Mouse (Mus musculus): ENCODE results near the gene Cpvl.

Gene Cpvl

GRCm38 (mm10) chr6:53937143-53938134 lies 41.0 kb downstream of the Cpvl start:
- DNase-seq (ENCODE audit: low spot score) = no peak

DNA sequence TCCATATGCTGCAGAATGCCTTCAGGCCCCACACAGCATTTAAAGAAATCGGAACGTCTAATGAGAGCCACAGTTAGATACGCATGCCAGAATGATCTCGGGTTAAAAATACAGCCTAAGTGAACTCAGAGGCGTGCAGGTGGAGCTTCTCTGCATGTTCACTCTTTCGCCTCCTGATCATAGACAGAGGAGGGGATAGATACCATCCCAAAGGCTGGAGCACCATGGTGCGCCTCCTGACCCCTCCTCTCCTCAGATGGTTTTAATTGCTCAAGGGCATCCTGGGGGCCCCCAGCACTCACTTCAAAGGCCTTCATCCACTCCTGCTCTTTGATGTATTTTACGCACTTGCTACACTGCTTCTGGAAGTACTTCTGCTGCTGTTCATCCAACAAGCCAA lies 46.9 kb downstream of the Cpvl start:
- no peak for DNase-seq (ENCODE audit: low spot score)

GRCm38 (mm10) chr6:53929858-53930257 lies 48.6 kb downstream of the Cpvl start:
- no peak for DNase-seq (ENCODE audit: low spot score)

GRCm38 (mm10) chr6:53926197-53926596 lies 52.3 kb downstream of the Cpvl start:
- no peak for DNase-seq (ENCODE audit: low spot score)

DNA sequence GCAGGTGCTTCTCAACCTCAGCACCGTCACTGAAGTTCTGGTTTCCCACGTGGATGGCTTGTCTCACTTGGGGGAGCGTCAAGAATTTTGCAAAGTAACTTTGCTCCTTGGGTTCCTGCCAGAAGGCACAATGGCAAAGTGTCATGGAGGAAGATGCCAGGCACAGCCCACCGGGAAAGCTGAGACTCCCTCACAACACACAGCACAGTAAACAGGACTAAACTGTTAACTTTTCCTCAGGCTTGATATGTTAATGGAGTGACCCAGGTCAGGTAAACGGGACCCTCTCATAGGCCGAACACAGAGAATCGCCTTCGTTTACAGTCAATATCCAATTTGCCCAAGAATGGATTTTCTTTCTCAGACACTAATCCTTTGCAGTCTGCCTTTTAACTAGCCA lies 53.3 kb downstream of the Cpvl start:
- no peak for DNase-seq (ENCODE audit: low spot score)

GRCm38 (mm10) chr6:53920041-53920440 lies 58.4 kb downstream of the Cpvl start:
- DNase-seq (ENCODE audit: low spot score) = no peak

GRCm38 (mm10) chr6:53917026-53917558 lies 61.4 kb downstream of the Cpvl start:
- no peak for DNase-seq (ENCODE audit: low spot score)

DNA sequence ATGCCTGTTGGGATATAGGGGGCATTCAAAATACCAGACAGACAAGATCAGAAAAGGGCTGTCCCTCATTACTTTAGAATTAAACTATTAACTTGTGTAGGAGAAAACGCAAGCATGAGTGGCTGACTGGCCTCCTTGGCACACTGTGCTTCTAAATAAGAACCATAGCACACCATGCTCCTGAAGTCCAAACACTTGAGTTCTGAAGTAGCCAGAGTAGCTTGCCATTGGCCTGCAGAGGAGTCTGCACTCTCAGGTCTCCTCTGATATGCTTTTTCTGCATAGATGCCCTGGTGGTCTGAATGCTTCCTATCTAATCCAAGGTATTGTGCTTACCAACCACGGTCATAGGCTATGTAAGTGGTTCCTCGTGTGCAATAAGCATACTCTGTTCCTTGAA lies 63.1 kb downstream of the Cpvl start:
- no peak for DNase-seq (ENCODE audit: low spot score)

DNA sequence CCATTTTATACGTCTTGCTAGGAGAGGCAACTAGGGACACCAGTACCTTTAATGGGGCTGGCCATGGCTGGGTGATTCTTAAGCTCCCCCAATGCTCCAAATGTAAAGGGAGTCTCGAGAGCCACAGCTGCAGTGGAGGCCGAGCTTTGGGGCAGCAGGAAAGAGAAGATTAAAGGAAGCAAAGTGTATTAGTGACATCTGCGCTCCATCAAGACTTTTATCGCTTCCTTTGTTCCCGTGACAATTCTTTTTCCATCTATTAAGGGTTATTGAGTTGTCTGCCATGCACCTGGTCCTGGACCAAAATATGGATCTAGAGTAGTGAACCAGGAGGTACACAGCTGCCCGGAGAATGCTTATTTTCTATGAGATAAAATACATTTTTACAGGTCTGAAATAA lies 65.3 kb downstream of the Cpvl start:
- DNase-seq (ENCODE audit: low spot score) = no peak

GRCm38 (mm10) chr6:53912112-53912782 lies 66.2 kb downstream of the Cpvl start:
- no peak for DNase-seq (ENCODE audit: low spot score)

- DNase-seq (ENCODE audit: low spot score) = no peak
Observed at GRCm38 (mm10) chr6:53909986-53910385, 68.5 kb downstream of the Cpvl start.

GRCm38 (mm10) chr6:53909446-53909845 lies 69.0 kb downstream of the Cpvl start:
- DNase-seq (ENCODE audit: low spot score) = no peak

DNA sequence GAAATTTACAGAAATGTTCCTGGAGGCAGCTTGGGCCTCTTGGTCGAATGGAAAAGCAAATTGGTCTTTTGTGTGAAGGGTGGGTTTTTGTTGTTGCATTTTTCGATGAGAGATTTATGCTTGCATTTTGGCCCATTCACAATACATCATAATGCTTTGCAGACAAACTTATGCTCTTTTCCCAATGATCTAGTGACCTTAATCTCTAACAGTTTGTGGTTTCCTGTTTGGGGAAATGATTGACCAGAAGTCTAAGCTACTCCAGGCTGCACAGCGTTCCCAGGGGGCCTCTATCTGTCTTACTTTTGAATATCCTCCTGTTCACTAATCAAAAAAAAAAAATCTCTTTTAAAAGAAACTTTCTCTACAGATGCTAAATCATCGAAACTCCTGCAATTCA lies 71.6 kb downstream of the Cpvl start:
- no peak for DNase-seq (ENCODE audit: low spot score)

DNA sequence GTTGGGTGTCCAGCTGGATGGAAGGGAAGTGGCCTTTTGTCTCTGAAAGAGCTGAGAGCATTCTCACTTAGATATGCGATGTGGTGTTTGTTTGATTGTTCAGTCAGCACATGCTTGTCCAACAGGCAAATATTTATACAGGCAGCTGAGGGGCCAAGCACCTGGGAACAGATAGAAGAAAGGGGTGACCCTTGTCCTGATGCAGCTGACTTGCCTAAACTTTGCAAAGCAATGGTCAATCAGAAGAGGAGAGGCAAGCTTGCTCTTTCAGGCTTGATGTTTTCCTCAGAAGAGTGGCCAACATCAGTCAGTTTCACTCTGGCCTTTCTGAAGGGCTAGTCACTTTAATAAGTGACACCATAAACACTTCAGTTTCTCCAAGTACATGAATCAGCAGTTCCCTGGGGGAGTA lies 72.4 kb downstream of the Cpvl start:
- no peak for DNase-seq (ENCODE audit: low spot score)

- no peak for DNase-seq (ENCODE audit: low spot score)
Observed at GRCm38 (mm10) chr6:53905576-53905975, 72.9 kb downstream of the Cpvl start.

- DNase-seq (ENCODE audit: low spot score) = no peak
Observed at GRCm38 (mm10) chr6:53904703-53905395, 73.6 kb downstream of the Cpvl start.

GRCm38 (mm10) chr6:53904186-53904585 lies 74.3 kb downstream of the Cpvl start:
- no peak for DNase-seq (ENCODE audit: low spot score)

GRCm38 (mm10) chr6:53901741-53902140 lies 76.7 kb downstream of the Cpvl start:
- no peak for DNase-seq (ENCODE audit: low spot score)

DNA sequence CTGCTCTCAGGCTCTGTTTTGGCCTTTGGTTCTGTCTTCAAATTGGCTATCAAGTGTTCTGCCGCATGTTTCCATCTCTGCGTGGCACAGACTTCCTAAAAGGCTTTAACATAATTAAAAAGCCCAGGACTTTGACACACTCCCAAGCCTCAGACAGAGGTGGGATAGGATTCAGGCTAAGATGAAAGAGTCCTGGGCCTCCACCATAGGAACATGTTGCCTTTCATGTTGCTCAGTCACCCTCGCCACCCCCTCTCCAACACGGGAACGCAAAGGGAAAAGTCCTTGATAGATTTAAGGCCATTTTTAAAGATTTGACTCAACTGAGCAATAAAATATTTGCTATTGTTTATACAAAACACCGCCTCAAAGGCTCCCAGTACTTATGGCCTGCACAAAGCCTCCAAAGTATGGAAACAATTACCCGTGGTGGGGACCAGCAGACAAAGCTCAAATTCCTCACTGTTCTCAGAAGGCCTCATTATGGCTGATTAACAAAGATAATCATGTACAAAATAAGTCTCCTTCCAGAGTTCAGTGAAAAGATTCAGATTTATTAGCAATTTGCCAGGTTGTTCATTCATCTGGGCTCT lies 80.5 kb downstream of the Cpvl start:
- no peak for DNase-seq (ENCODE audit: low spot score)

DNA sequence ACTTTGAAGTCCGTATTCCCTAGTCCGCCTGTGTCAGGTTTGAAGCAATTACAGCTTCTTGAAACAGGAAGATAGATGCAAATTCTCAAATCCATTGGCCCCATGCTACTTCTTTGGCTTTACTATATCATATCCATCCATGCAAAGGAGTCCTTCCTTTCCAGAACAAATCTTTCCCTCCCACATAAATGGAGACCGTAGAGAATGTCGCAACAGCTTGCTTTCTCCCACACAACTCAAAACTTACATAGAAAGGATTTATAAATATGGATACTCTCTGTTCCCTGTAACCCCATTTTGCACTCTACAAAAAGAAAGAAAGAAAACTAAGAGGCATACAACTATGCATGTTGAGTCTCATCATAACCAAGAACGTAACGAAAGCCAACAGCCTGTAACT lies 81.3 kb downstream of the Cpvl start:
- no peak for DNase-seq (ENCODE audit: low spot score)

GRCm38 (mm10) chr6:53893731-53894130 lies 84.7 kb downstream of the Cpvl start:
- no peak for DNase-seq (ENCODE audit: low spot score)

GRCm38 (mm10) chr6:53891109-53891508 lies 87.4 kb downstream of the Cpvl start:
- no peak for DNase-seq (ENCODE audit: low spot score)
